Mouse (Mus musculus): ENCODE measurements around the gene Parp14.

Parp14 gene

GRCm38 (mm10) chr16:35870581-35871047, 730 bp downstream of the Parp14 start:
- DNase-seq (ENCODE audit: low spot score in 2 of 2) = peak in 1 of 2 experiments; percentile 16

- no peak for DNase-seq (ENCODE audit: low spot score in 2 of 2)
Observed at GRCm38 (mm10) chr16:35869656-35870055, 1.7 kb downstream of the Parp14 start.

- no peak for DNase-seq (ENCODE audit: low spot score in 2 of 2)
Observed at GRCm38 (mm10) chr16:35869126-35869525, 2.2 kb downstream of the Parp14 start.

GRCm38 (mm10) chr16:35867726-35868125, 3.6 kb downstream of the Parp14 start:
- no peak for DNase-seq (ENCODE audit: low spot score in 2 of 2)

- DNase-seq (ENCODE audit: low spot score in 2 of 2) = no peak
Observed at GRCm38 (mm10) chr16:35862057-35862456, 9.3 kb downstream of the Parp14 start.

- no peak for DNase-seq (ENCODE audit: low spot score in 2 of 2)
Observed at GRCm38 (mm10) chr16:35860236-35860635, 11.1 kb downstream of the Parp14 start.

- no peak for DNase-seq (ENCODE audit: low spot score in 2 of 2)
Observed at GRCm38 (mm10) chr16:35856766-35857165, 14.6 kb downstream of the Parp14 start.

GRCm38 (mm10) chr16:35855846-35856245, 15.5 kb downstream of the Parp14 start:
- no peak for DNase-seq (ENCODE audit: low spot score in 2 of 2)

GRCm38 (mm10) chr16:35847138-35847537, 24.2 kb downstream of the Parp14 start:
- DNase-seq (ENCODE audit: low spot score in 2 of 2) = no peak

- no peak for DNase-seq (ENCODE audit: low spot score in 2 of 2)
Observed at GRCm38 (mm10) chr16:35839680-35840079, 31.7 kb downstream of the Parp14 start.

GRCm38 (mm10) chr16:35834653-35835052, 36.7 kb downstream of the Parp14 start:
- DNase-seq (ENCODE audit: low spot score in 2 of 2) = no peak

GRCm38 (mm10) chr16:35832926-35833325, 38.4 kb downstream of the Parp14 start:
- DNase-seq (ENCODE audit: low spot score in 2 of 2) = no peak

GRCm38 (mm10) chr16:35829999-35830398, 41.3 kb downstream of the Parp14 start:
- DNase-seq (ENCODE audit: low spot score in 2 of 2) = no peak

- peak; percentile 59 to 81 for DNase-seq (ENCODE audit: low spot score in 2 of 2)
Observed at GRCm38 (mm10) chr16:35817255-35818089, 53.9 kb downstream of the Parp14 start.

GRCm38 (mm10) chr16:35813119-35813518, 58.2 kb downstream of the Parp14 start:
- DNase-seq (ENCODE audit: low spot score in 2 of 2) = no peak

- no peak for DNase-seq (ENCODE audit: low spot score in 2 of 2)
Observed at GRCm38 (mm10) chr16:35808838-35809237, 62.5 kb downstream of the Parp14 start.

- DNase-seq (ENCODE audit: low spot score in 2 of 2) = no peak
Observed at GRCm38 (mm10) chr16:35807663-35807992, 63.7 kb downstream of the Parp14 start.

- no peak for DNase-seq (ENCODE audit: low spot score in 2 of 2)
Observed at GRCm38 (mm10) chr16:35806973-35807662, 64.2 kb downstream of the Parp14 start.

- DNase-seq (ENCODE audit: low spot score in 2 of 2) = no peak
Observed at GRCm38 (mm10) chr16:35803723-35804122, 67.6 kb downstream of the Parp14 start.

- DNase-seq (ENCODE audit: low spot score in 2 of 2) = no peak
Observed at GRCm38 (mm10) chr16:35802163-35802562, 69.2 kb downstream of the Parp14 start.

GRCm38 (mm10) chr16:35791962-35792521, 79.3 kb downstream of the Parp14 start:
- no peak for DNase-seq (ENCODE audit: low spot score in 2 of 2)

GRCm38 (mm10) chr16:35788330-35788729, 83.0 kb downstream of the Parp14 start:
- DNase-seq (ENCODE audit: low spot score in 2 of 2) = no peak

Data from frontal cortex, postnatal 10 days (tissue).